Mouse (Mus musculus) lung, adult 18-20 months (tissue): ENCODE measurements around the gene Xpr1.

Experiments
- DNase-seq, 2 experiments: peaks; one replicate each; pipeline ENCODE4 v3.0.0; 2022; ENCODE audit warnings: mixed read lengths in 2 of 2

Xpr1 gene

DNA sequence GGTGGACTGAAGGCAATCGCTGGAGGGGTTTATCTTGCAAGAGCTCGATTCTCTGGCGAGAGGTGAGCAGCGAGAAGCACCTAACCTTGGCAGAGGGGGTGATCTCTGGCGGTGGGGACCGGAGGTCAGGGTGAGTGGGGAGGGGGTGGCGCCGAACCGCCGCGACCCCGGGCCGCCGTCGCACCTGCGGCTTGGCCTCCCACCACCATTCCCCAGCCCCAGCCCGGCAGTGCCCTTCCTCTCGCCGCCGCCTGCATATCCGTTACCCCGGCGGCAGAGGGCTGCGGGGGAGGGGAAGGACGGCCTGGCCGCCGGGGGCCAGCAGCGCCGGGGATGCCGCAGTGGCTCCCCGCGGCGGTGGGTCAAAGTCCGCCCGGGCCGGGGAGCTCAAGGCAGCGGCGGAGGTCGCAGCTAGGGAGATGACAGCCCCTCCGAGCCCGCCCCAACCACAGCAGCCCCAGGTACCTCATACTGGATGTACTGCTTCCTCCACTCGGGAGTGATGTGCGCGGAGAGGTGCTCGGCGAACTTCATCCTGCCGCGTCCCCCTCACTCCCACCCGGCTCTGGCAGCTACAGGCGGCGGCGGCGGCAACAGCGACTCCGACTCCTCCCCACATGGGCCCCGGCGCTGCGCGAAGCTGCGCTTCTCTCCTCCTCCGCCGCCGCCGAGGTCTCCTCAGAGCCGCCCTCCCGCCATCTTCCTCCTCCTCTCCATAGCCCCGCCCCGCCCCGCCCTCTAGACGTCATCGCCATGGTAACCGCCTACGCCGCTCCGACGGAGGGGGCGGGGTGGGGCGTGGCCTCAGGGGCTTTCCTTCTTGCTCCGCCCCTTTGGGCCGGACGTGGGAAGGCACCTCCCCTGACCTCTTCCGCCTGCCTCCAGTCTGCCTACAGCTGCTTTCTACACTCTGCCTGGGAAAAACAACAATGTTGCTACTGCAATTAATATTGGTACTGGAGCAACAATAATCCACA lies at the start of gene Xpr1:
Gene Xpr1, minus strand, starts transcription at position 715 of the 977 bp plus-strand sequence.
- peak; percentile 92 to 93 for DNase-seq

DNA sequence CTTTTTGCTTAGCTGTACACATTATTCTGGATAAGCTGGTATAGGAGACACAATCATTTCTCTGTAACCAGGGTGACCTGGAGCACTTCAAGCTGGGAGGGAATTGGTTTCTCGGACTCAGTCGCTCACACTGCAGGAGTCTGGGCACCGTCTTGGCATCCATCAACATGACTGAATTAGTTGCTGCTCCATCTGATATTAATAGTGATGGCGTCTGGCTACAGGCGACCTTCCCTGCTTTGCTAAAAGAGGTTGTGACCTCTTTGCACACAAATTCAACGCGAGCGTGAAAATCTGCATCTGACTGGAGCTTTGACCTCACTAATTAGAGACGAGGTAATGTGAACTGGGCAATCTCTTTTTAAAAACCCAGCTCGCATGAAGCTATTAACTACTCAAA lies 46.2 kb upstream of the Xpr1 start:
- DNase-seq, result no peak

DNA sequence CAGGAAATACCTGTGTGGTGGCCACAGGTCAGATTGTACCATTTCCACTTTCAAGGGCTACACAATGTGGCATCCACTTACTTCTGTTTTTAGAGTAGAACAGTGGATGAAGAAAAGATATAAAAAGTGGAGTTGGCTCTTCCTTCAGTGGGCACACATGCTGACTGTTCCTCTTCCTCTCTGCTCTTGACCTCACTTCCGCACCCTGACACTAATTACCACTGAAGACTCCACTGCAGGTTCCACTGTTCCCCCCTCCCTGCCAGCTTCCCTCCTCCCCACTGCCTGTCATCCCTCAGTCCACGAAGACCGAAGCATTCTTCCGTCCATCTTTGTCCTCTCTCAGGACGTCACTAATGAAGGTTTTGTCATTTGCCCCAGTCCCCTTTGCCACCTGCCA lies 45.4 kb upstream of the Xpr1 start:
- no peak for DNase-seq

DNA sequence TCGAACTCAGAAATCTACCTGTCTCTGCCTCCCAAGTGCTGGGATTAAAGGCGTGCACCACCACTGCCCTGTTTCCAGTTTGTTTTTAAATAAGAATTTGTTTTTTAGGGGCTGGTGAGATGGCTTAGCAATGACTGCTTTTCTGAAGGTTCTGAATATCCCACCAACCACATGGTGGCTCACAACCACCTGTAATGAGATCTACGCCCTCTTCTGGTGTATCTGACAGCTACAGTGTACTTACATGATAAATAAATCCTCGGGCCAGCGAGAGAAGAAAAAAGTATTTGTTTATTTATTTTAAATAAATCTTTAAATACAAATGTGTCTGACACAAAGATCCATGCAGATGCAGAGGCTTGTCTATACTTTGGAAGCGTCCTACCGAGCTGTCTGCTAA lies 40.3 kb upstream of the Xpr1 start:
- DNase-seq, result no peak

DNA sequence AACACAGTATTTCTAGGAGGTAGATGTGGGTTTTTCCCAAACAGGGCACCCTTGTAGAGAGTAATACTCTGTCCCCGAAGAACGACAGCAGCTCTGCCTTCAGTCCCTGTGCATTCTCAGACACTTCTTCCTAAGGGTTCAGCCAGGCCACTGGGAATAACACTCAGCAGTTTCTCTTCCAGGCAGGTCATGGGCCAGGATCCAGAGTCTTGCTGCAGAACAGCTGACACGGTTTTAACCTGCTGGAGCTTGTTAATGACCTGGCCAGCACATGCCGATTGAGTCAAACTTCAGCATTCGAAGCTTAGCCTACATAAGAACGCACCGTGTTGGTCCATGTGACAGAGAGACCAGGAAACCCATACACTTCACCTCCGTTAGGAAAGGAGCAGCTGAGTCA lies 36.0 kb upstream of the Xpr1 start:
- peak; percentile 6 for DNase-seq

DNA sequence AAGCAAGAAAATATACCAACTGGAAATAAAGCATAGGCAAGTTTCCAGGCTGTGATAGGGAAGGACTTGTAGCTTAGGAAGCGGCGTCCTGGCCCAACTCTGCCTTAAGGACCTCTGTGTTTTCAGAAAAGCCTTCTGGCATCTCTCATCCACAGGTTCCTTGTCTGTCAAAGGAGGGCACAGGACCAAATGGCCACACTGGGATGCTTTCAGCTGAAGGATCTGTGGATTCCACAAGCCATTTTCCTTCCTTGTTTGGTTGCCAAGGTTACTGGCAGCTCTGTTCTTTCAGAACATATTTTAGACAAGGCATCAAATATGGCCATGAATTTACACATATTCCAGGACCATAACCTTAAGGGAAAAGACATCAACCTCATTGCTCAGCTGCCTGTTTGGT lies 31.7 kb upstream of the Xpr1 start:
- DNase-seq, result peak in 1 of 2 experiments; percentile 28

DNA sequence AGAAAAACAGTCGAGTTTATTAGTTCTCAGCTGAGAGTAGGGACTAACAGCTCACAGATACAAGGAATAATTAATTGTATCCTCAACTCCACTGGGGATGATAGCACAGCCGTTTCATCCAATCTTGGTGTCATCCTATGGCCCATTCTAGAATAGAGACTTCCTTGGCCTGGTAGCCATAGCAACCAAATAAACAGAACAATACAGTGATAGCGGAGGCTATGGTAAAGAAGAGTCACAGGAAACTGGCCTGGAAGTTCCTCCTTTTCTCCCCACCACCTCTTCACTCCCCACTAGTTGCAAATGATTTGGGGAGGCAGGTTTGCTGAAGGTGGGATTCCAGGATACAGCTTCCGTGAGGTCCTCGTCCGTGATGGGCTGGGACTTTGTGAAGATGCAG lies 30.1 kb upstream of the Xpr1 start:
- no peak for DNase-seq

DNA sequence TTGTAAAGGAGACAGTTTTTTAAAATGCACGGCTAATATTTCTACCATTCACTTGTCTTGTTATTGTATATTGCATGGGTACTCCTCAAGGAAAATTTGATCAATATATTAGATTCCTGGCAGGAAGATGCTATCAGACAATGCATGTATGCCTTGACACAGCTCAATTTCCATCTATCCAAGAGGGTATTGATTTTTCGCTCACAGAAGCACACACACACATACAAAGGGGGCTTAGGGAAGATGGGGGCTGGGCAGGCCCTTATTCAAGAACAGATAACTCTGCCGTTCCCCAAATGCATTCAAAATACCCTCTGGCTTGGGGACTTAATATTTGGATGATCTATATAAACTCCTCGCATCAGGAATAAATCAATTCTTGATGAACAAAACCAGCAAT lies 25.9 kb upstream of the Xpr1 start:
- DNase-seq, result no peak

DNA sequence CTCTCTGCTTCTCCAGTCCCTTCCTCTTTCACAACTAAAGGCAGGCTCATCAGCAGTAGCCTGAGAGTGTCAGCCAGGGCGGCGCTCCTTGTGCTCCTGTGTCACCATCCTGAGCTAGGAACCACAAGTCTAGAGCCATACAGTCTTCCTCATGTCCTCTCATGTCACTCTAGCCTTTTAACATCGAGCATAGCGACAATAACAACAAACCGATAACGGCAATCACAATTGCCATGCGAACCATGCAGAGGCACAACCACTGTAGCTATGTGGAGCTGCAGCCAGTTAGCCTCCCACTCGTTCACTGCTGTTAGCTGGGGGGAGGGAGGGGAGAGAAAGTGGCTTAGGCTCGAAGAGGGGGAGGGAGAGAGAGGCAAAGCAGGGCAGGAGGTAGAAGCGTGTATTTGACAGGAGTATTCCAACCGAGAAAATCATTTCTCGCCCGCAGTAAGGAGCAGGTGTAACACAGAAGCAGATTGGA lies 25.3 kb upstream of the Xpr1 start:
- DNase-seq, result no peak

DNA sequence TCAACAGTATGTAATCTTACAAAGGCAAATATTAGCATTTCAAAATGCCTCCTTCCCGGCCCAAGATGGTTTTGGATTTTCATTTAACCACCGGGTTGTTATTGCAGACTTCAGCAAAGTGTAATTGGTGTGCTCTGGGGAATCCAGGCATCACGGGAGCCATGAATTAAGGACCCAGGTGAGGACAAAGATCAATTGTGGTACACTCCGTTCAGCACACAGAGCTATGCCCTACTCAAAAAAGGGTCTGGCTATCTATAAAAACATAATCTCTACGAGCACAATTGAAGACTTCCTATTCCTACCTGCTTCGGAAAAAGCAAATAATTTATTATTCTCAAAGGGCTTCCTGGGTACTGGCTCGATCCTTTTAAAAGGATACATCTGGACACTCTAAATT lies 22.3 kb upstream of the Xpr1 start:
- DNase-seq, result no peak

DNA sequence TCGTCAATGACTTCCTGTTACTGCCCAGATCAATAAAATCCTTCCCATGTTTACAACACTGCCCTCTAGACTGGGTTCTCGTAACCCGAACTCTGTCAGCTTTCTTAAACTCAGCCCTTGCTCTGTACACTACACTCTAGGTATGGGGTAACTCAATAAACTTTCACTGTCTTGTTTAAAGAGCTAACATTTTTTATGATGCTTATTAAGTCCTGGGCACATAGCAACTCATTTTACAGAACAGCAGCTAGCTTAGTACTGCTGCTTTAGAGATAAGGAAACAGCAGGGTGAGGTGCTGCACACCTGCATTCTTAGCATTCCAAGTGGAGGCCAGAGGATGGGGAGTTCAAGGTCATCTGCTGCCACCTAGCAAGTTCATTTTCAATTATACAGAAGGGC lies 21.3 kb upstream of the Xpr1 start:
- DNase-seq, result no peak

DNA sequence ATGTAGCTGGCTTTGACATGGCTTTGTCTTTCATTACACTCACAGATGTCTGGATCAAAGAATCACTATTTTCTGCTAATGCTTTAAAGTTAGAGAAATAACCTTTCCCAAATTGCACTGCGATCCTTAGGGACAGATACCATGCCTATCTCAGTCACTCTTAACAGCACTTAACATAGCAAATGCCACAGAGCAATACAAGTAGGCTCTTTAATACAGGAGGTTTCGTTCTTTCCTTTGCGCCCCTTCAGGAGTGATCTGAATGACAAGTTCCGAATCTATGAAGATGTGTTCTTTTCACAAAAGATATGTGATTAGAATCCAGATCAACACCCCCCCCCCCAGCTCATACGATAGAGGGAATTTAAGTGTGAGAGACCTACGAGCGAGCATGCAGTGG lies 12.1 kb upstream of the Xpr1 start:
- no peak for DNase-seq

DNA sequence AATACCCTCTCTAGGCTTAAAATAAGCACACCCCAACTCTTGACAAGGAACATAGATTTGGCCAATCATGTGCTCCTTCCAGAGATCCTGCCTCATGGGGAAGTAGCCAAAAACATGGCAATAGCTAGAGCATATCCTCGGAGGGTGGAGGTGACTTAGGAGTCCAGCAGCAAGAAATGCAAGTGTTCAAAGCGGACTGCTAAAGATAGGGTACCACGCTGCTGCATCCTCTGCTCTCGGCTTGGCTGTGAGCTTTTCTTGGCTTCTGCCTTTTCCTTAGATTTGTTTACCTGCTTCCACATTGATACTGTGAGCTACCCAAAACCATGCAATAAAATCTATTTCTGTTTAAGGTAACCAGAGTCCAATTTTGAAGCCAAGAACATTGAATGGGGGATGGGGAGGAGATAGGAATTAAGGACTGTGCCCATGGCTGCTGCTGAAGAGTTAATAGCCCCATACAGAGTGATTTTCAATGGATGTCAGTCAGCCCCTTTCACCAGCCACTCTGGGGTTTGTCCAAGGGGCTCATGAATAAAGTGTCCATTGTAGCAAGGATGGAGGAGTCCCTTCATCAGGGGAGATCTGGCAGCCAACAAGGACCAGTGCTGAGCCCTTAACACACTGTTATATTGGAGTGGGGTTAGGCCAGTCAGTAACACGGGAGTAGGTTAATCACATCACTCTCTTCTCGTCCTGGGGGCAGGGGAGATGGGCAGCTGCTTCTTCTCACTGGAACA lies 10.1 kb upstream of the Xpr1 start:
- no peak for DNase-seq

DNA sequence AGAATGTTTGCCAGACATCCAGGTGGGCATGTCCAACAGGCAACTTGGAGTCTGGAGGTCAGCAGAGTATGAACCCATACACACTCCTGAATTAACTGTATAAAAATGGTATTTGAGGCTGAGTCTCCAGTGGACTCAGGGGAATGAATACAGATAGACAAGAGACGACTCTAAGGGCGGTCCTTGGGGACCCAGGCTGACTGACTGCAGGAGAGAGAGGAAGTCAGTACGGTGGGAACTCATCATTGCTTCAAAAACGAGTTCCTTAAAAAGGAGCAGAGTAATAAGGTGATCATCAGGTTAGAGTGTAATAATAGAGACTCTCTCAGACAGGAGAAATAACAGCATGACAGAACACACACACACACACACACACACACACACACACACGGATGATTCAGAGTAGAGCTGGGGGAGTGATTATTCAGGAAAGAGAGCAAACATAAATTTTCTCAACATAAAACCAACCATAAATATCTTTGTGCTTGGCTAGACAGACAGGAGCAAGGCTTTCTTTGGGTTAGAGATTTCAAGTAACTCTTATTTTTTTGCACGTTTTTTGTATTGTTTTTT lies 8.6 kb upstream of the Xpr1 start:
- DNase-seq, result no peak

DNA sequence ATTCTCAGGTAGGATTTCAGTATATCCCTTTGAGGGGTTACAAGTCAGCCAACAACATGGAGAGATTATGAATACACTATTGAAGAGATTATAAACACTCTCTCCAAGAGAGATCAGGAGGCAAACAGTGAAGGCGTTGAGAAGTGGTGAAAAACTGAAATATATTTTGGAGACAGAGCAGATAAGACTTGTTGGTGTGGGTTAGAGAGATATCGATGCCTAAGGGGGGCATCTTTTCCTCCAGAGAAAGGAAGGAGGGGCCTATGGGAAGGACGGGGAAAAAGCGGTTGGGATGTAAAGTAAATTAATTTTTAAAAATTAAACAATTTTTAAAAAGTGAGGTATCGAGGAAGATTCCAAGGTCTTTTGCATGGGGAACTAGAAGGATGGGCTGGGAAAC lies 8.1 kb upstream of the Xpr1 start:
- no peak for DNase-seq

DNA sequence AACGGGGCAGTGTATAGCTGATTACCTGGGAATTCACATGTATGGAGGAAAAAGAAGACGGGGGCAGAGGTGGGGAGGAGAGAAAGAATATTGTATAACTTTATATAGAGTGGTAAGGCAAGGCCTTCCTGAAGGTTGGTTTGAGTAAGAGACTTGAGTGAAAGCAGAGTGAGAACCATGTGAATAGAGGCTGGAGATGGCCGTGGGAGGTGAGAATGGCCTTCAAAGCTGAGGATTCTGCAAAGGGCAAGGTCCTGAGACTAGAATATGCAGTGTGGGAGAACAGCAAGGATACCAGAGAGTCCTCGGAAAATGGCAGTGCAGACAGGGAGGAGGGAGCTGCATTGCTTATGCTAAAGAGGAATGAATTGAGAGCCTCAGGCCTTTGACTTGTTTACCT lies 6.6 kb upstream of the Xpr1 start:
- DNase-seq, result no peak

DNA sequence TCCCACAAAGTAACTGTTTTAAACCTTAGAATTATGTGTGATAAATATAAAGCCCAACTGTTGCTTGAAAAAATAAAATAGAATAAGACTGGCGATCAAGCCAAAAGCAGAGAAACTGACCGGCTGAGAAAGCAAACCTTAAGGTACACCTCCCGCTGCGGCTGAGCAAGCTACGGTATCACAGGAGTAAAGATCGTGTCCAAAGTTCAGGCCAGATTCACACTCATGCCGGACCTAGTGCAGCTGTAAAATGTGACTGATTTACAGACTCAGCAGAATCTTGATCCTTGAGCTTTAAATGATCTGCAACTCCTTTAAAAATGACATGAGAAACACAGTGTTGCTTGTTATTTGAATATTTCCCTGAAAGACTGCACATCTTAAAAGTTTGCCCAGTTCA lies 4.8 kb upstream of the Xpr1 start:
- no peak for DNase-seq

DNA sequence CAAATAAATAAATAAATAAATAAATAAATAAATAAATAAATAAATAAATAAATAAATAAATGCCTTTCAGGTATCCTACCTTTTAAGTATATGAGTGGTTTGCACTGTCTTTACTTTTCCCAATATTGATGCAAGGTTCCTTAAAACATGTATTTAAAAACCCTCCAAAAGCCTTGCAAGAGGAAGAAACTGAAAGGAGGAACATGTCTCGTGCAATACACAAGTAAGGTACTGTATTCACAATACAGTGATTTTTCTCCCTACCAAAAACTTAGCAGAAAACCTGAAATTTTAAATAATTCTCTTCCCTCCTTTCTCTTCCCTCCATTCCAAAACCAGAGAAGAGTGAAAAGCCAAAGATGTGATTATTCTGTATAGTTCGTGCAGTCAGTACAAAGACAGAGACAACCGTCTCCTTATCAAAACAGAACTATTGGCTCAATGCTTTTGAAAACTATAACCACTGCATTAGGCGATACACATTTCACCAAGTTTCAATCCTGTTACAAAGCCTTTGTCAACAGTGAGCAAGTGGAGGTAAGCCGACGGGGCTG lies 991 bp downstream of the Xpr1 start:
- DNase-seq, result no peak

DNA sequence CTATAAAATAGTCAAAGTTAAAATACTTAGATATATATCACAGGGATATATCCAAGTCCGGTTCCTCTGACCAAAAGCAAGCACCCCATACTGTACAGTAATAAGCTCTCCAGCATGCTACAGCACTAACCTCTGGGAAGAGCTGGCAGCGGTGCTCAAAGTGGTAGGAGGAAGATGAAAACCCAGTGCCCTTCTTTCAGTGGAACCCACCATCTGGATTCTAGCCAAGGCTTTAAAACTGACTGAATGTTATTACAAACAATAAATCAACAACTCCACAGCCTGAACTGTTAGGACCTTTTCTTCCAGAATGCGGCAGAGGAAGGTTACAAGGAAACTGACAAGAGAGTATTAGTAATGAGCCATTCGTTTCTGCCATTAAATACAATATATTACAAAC lies 1.8 kb downstream of the Xpr1 start:
- no peak for DNase-seq

DNA sequence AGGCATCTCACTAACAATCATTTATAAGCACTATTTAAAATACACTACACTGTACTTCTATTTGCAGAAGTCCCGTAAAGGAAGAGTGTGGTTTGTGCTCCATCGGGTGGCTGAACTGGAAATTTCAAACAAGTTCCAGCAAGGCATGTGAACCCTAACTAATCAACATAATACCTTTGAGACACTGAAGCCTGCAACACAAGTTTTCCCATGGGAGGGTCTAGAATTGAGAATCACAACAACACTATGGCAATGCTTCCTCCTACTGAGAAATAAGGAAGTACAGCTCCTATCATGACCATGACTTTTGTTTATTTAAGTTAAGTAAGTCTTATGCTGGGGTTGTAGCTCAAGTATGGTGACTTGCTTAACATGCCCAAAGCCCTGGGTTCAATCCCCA lies 4.5 kb downstream of the Xpr1 start:
- no peak for DNase-seq

DNA sequence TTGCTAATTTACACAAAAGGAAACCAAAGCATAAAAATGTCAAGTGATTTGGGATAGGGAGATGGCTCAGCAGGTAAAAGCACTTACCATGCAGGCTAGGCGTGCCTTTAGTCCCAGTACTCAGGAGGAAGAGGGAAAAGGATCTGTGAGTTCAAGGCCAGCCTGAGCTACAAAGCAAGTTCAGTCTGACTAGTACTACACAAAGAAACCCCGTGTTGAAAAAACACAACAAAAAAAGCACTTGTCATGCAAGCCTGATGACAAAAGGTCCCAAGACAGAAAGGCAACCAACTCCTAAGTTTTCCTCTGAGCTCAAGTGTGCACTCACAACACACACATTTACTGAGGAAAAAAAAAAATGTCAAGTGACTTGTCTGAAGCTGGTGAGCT lies 8.6 kb downstream of the Xpr1 start:
- no peak for DNase-seq

DNA sequence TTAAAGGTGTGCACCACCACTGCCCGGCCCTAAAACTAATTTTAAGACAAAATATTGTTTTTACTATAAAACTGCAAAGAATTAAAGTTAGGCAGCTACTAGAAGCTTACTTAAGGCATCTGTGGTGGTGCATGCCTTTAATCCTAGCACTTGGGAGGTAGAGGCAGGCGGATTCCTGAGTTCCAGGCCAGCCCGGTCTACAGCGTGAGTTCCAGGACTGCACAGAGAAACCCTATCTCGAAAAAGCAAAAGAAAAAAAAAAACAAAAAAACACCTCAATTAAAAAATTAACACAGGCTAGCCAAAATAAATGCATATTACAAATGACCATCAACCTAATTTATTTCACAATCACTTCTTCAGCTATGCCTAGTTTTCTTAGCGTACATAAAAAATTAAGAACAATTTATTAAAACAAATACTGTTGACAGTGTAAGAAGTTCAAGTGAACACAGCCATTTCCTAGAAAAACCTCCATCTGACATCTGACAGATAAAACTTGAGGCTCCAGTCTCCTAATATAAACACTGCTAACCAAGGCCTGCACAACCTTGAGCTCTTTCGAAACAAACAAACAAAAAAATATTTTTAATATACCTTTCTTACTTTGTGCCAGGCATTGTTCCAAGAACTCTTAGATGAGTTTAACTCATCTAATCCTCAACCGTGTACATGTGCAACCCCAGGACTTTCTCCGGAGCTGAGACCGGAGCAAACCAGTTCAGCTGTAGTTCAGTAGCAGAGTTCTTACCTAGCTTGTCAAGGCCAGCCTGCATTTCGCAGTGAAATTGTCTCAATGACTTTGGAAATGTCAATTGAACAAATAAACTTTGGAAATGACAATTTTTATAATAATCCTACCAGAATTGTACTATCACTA lies 9.3 kb downstream of the Xpr1 start:
- no peak for DNase-seq
